Mouse (Mus musculus): ENCODE data around the gene Fam3b. TPM values are rescaled to one million over a fixed set of nuclear protein-coding genes. Genes with fewer than 3 reads are reported as not detected.

Gene Fam3b
- polyA plus RNA-seq, 1 experiment from 2014 or later: 2.5 TPM

DNA sequence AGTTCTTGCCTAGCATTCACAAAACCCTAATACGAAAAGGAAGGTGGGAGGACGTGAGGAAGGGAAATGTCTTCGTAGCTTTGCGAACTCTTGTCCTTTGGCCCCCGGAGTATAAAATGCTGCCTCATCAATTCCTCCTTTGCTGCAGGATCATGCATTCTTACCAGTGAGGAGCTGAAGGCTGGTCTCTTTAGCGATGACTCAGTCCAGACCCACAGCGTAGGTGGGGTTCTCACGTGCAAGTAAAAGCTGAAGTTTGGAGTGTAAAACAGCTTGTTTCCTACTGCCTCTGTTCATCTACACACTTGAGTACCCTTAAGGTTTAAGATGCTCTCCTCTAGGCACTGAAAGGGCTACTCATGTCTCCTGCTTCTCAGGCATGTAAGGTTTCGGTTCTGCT is 72.6 kb downstream of the Fam3b start:
- H3K4me1 ChIP-seq: no peaks in the 10 kb centered on the region
- no peak overlapping the region for H3K4me2 ChIP-seq
- H3K36me3 ChIP-seq: no peaks in the 10 kb centered on the region
- no peak overlapping the region for H3K4me3 ChIP-seq (replicated peaks)
- no peaks in the 10 kb centered on the region for H3K27me3 ChIP-seq (replicated peaks)
- H3K9ac ChIP-seq: no peak overlapping the region
- no peak for ATAC-seq (ENCODE audit: insufficient read depth, low FRiP score, low read depth)
- no peak overlapping the region for H3K27ac ChIP-seq
- H3K9me3 ChIP-seq: no peaks in the 10 kb centered on the region
- 75% methylated on average over 9 of the region's 9 CpGs for WGBS

DNA sequence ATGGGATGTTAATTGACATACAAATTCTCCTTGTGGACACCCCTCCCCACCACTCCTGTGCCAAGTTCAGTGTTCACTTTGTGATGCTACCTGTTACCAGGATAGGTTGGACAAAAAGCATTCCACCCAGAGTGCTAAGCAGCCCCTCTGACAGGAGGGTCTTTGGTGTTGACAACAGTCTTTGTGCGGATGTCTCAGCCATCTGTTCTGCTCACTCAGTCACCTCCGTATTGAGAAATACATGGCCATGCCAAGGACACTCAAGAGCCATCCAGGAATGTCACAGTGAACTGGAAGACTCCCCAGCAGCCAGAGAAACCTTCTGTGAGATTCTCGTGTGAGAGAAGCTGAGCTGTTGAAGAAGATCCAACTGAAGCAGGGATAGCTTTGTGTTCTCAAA is 76.4 kb downstream of the Fam3b start:
- H3K9me3 ChIP-seq: no peaks in the 10 kb centered on the region
- no peak overlapping the region for H3K27ac ChIP-seq
- H3K36me3 ChIP-seq: no peaks in the 10 kb centered on the region
- H3K9ac ChIP-seq: no peak overlapping the region
- WGBS: 78% methylated on average over 3 of the region's 3 CpGs
- no peaks in the 10 kb centered on the region for H3K4me1 ChIP-seq
- ATAC-seq (ENCODE audit: insufficient read depth, low FRiP score, low read depth): no peak
- no peak overlapping the region for H3K4me2 ChIP-seq
- H3K4me3 ChIP-seq (replicated peaks): no peak overlapping the region
- H3K27me3 ChIP-seq (replicated peaks): no peaks in the 10 kb centered on the region

DNA sequence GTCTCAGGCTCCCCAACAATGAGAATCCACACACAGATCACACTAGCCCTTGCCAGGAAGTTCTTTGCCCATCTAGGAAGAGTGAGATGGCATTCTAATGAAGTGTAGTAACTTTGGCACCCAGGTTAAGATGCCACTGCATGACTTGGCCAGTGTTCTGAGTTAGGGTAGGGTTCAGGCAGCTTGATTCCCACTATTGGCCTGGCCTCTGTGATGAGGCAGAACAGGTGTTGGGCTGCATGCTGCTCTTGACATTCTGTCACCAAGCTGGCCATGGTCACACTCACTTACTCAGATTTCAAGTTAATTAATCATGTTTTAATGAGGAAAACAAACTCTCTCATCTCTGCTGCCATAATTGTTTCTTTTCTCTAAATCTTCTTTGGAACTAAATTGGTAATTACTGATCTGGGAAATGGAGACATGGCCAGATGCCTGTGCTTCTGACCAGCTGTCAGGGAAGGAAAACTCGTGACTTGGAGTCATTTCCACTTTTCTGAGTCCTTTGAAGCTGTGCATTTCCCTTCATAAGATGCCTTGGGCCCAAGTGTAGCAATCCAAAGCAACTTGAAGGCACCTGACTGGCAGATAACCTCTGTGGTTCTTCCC is 77.1 kb downstream of the Fam3b start:
- no peaks in the 10 kb centered on the region for H3K9me3 ChIP-seq
- no peak for ATAC-seq (ENCODE audit: insufficient read depth, low FRiP score, low read depth)
- H3K36me3 ChIP-seq: no peaks in the 10 kb centered on the region
- no peak overlapping the region for H3K4me3 ChIP-seq (replicated peaks)
- H3K27ac ChIP-seq: no peak overlapping the region
- no peak overlapping the region for H3K4me2 ChIP-seq
- H3K9ac ChIP-seq: no peak overlapping the region
- no peaks in the 10 kb centered on the region for H3K4me1 ChIP-seq
- WGBS: 52% methylated on average over 1 of the region's 1 CpGs
- no peaks in the 10 kb centered on the region for H3K27me3 ChIP-seq (replicated peaks)

- ATAC-seq (ENCODE audit: insufficient read depth, low FRiP score, low read depth): no peak
- Histone ChIP-seq H3K4me2 (no peak overlapping the region), H3K27me3 (replicated peaks) (no peaks in the 10 kb centered on the region), H3K9me3 (no peaks in the 10 kb centered on the region), H3K27ac (no peak overlapping the region), H3K4me1 (no peaks in the 10 kb centered on the region), H3K36me3 (no peaks in the 10 kb centered on the region), H3K9ac (no peak overlapping the region), H3K4me3 (replicated peaks) (no peak overlapping the region)
- WGBS: 57% methylated on average over 2 of the region's 2 CpGs
Measured at GRCm38 (mm10) chr16:97434206-97434605, 80.4 kb downstream of the Fam3b start.

DNA sequence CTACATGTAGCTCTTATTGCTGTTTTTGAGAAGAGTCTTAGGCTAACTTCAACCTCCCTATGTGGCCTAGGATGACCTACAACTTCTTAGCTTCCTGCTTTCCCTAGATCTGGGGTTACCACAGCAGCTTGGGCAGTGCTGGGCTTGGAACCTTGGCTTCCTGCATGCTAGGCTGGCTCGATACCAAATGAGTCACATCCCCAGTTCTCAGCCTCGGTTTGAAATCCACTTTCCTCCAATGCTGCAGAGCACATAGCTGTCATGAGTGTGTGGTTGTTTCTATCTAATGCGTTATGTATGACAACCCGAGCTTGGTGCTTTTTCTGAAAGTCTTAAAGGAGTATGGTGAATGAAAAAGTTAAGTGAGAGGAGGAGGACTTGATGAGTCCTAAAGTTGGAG is 83.3 kb downstream of the Fam3b start:
- no peaks in the 10 kb centered on the region for H3K4me1 ChIP-seq
- no peaks in the 10 kb centered on the region for H3K36me3 ChIP-seq
- H3K9me3 ChIP-seq: no peaks in the 10 kb centered on the region
- H3K4me3 ChIP-seq (replicated peaks): no peak overlapping the region
- no peak overlapping the region for H3K4me2 ChIP-seq
- H3K9ac ChIP-seq: no peak overlapping the region
- no peaks in the 10 kb centered on the region for H3K27me3 ChIP-seq (replicated peaks)
- no peak for ATAC-seq (ENCODE audit: insufficient read depth, low FRiP score, low read depth)
- H3K27ac ChIP-seq: no peak overlapping the region
- WGBS: 65% methylated on average over 4 of the region's 4 CpGs

DNA sequence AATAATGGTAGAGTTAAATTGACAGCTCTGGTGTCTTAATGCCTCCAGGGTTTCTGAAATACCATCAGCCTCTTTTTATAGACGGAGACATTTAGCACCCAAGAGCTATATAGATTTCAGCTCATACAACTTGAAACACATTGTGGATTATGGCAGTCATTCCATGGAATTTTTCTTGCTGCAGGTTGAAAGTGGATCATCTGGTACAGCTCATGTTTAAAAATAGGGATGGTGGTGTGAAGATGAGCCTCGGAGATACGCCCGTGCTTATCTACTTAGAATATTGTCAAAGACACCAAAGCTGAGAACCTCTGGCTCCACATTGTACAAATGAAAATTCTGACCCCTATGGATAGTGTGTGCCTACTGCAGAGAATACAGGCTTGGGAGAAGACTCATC is 84.5 kb downstream of the Fam3b start:
- Histone ChIP-seq H3K9ac (no peak overlapping the region), H3K27me3 (replicated peaks) (no peaks in the 10 kb centered on the region), H3K9me3 (no peaks in the 10 kb centered on the region), H3K27ac (no peak overlapping the region), H3K4me3 (replicated peaks) (no peak overlapping the region), H3K36me3 (no peaks in the 10 kb centered on the region), H3K4me2 (no peak overlapping the region), H3K4me1 (no peaks in the 10 kb centered on the region)
- WGBS: 88% methylated on average over 4 of the region's 4 CpGs
- ATAC-seq (ENCODE audit: insufficient read depth, low FRiP score, low read depth): no peak

- H3K36me3 ChIP-seq: no peaks in the 10 kb centered on the region
Measured at GRCm38 (mm10) chr16:97428026-97428425, 86.6 kb downstream of the Fam3b start.

GRCm38 (mm10) chr16:97423627-97424026 is 91.0 kb downstream of the Fam3b start:
- H3K36me3 ChIP-seq: no peaks in the 10 kb centered on the region
- H3K27me3 ChIP-seq (replicated peaks): no peaks in the 10 kb centered on the region
- H3K9me3 ChIP-seq: no peaks in the 10 kb centered on the region
- no peak overlapping the region for H3K9ac ChIP-seq
- no peak for ATAC-seq (ENCODE audit: insufficient read depth, low FRiP score, low read depth)
- WGBS: 68% methylated on average over 1 of the region's 1 CpGs
- H3K27ac ChIP-seq: no peak overlapping the region
- H3K4me2 ChIP-seq: no peak overlapping the region
- H3K4me3 ChIP-seq (replicated peaks): no peak overlapping the region
- no peaks in the 10 kb centered on the region for H3K4me1 ChIP-seq

More at GRCm38 (mm10) chr16:97428026-97428425, 86.6 kb downstream of the Fam3b start:
- Histone ChIP-seq H3K9me3 (no peaks in the 10 kb centered on the region), H3K9ac (no peak overlapping the region), H3K4me1 (no peaks in the 10 kb centered on the region), H3K4me3 (replicated peaks) (no peak overlapping the region), H3K4me2 (no peak overlapping the region), H3K27ac (no peak overlapping the region), H3K27me3 (replicated peaks) (no peaks in the 10 kb centered on the region)
- no peak for ATAC-seq (ENCODE audit: insufficient read depth, low FRiP score, low read depth)
- 81% methylated on average over 3 of the region's 3 CpGs for WGBS

GRCm38 (mm10) chr16:97421671-97422070 is 92.9 kb downstream of the Fam3b start:
- ATAC-seq (ENCODE audit: insufficient read depth, low FRiP score, low read depth): no peak
- 77% methylated on average over 6 of the region's 6 CpGs for WGBS
- no peak overlapping the region for H3K4me2 ChIP-seq
- H3K27me3 ChIP-seq (replicated peaks): no peaks in the 10 kb centered on the region
- no peak overlapping the region for H3K27ac ChIP-seq
- H3K9ac ChIP-seq: no peak overlapping the region
- no peaks in the 10 kb centered on the region for H3K4me1 ChIP-seq
- no peaks in the 10 kb centered on the region for H3K36me3 ChIP-seq
- H3K4me3 ChIP-seq (replicated peaks): no peak overlapping the region
- no peaks in the 10 kb centered on the region for H3K9me3 ChIP-seq

Other genes with a start within 250 kb of the Fam3b start
- gene Bace2, start 158.1 kb downstream of the Fam3b start, polyA plus RNA-seq (2015; fragmentation: Nextera tagmentation; extraction: Ambion mirVana): 74.5 and 81.4 TPM in 2 replicates
- gene Mx1, start 51.9 kb downstream of the Fam3b start, polyA plus RNA-seq (2015; fragmentation: Nextera tagmentation; extraction: Ambion mirVana): 0.35 and 0.39 TPM in 2 replicates
- gene Tmprss2, start 96.4 kb upstream of the Fam3b start, polyA plus RNA-seq (2015; fragmentation: Nextera tagmentation; extraction: Ambion mirVana): 34.4 and 37.6 TPM in 2 replicates
- gene Ripk4, start 249.0 kb upstream of the Fam3b start, polyA plus RNA-seq (2015; fragmentation: Nextera tagmentation; extraction: Ambion mirVana): 24.0 and 27.1 TPM in 2 replicates